Mouse (Mus musculus): ENCODE measurements around the gene 4930467E23Rik. TPM values are rescaled to one million over a fixed set of nuclear protein-coding genes. Genes with fewer than 3 reads are reported as not detected.
"Not testable (repeated sequence)": the region's sequence is repeated elsewhere in the genome, so short reads cannot be mapped to it uniquely, and the experiment has no call there.

4930467E23Rik gene
- total RNA-seq (2021), result not detected

DNA sequence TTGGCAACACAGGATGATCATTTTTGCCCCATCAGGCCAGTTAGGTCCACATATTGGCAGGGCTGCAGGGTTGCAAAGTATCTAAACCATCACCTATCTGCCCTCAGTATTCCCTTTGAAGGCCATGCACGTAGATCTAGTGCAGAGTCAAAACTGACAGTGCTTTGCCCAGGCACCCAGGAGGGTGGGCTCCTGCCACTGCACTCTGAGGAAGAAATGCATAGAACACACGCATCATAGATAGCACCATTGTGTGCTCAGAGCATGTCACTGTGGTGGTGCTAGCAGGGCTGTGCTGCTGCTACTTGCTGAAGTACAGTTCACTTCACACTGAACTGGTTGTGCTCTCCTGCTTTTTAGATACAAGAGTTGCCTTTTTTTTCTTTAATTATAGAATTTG, at the start of gene 4930467E23Rik:
Gene 4930467E23Rik (plus strand): TSS at position 301 of the 400 bp plus-strand sequence.
- intact Hi-C loops (cut with DNase I); DNase-seq: not testable (repeated sequence)

DNA sequence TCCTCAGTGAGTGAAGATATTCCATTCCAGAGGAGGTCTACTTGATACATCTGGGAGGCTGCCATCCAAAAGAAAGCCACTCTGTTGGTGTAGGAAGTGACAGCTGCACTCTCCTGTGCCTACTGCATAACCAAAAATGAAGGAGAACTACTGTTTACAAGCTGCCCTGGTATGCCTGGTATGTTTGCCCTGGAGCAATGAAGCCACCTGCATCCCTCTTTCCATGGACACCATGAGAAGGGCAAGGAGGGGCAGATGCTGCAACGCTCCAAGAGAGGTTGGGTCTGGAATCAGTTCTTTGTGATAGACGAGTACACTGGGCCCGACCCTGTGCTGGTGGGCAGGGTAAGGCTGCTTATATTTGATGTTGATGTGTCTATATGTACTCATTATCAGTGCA, 47.1 kb upstream of the 4930467E23Rik start:
- DNase-seq; intact Hi-C loops (cut with DNase I): not testable (repeated sequence)

DNA sequence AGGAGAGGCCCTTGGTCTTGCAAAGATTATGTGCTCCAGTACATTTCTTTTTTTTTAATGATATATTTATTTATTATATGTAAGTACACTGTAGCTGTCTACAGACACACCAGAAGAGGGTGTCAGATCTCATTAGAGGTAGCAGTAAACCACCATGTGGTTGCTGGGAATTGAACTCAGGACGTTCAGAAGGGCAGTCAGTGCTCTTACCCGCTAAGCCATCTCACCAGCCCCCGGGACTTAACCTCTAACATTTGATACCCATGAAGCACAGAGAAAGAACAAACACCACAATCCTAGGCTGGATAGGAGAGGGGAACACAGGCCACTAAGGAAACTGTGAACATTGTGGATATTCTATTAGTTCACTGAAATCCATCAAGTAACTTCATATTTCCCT, 43.9 kb upstream of the 4930467E23Rik start:
- intact Hi-C loops (cut with DNase I); DNase-seq: not testable (repeated sequence)

- DNase-seq; intact Hi-C loops (cut with DNase I): not testable (repeated sequence)
Observed at GRCm38 (mm10) chr8:19688802-19689525, 40.4 kb upstream of the 4930467E23Rik start.

DNA sequence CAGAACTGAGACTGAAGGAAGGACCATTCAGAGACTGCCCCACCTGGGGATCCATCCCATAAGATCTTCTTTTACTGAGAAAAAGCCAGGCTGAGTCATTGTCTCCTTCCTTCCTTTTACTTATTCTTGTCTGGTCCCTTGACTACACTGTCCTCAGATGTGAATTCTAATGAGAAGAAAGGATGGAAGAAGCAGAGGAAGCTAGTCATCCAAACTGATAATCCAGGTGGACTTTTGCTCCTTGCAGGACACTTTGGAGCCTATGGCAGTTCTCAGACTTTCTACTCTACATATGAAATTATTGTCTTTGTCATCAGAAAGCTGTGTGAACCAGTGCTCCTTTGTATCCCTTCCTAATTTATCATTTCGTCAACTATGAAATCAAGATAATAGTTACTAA, 39.6 kb upstream of the 4930467E23Rik start:
- intact Hi-C loops (cut with DNase I); DNase-seq: not testable (repeated sequence)

DNA sequence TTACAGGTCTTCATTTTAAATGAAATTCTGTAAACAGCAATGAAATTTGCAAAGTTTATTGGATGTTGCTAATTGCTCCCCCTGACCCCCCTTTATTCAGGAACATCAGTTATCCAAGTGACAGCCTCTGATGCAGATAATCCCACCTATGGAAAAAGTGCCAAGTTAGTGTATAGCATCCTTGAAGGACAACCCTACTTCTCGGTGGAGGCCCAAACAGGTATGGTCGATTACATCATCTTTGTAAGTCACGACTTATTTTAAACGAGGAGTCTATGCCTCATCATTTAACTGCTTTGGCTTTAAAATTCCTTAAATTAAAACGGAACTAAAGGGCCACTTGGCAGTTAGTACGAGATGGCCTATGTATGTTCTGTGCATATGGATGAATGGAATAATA, 38.0 kb upstream of the 4930467E23Rik start:
- intact Hi-C loops (cut with DNase I), result not testable (repeated sequence)

GRCm38 (mm10) chr8:19697497-19698077, 31.8 kb upstream of the 4930467E23Rik start:
- DNase-seq, result not testable (repeated sequence)

More for the DNA sequence above, 38.0 kb upstream of the 4930467E23Rik start:
- DNase-seq, result not testable (repeated sequence)

DNA sequence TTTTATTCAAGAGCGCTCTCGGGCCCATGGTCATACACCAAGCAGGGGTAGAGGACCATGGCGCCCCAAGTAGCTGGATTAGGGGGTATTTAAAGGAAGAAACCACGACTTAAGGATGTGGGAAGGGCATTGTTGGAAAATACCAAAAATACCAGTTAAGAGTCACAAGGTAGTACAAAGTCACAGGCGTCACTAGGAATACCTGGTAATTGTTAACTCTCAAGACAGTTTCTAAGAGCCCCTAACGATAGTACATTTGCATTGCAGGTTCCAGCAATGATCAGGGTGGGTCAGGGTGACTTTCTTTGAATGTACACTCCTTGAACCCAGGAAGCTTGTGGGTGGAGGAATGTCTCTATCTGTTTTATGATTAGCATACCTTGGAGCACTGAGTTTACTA, 31.3 kb upstream of the 4930467E23Rik start:
- DNase-seq, result not testable (repeated sequence)

More at GRCm38 (mm10) chr8:19697497-19698077, 31.8 kb upstream of the 4930467E23Rik start:
- intact Hi-C loops (cut with DNase I), result not testable (repeated sequence)

GRCm38 (mm10) chr8:19698722-19699121, 30.7 kb upstream of the 4930467E23Rik start:
- intact Hi-C loops (cut with DNase I), result not testable (repeated sequence)
- DNase-seq, result peak; percentile 56

More for the DNA sequence above, 31.3 kb upstream of the 4930467E23Rik start:
- intact Hi-C loops (cut with DNase I), result not testable (repeated sequence)

GRCm38 (mm10) chr8:19701326-19701725, 28.1 kb upstream of the 4930467E23Rik start:
- intact Hi-C loops (cut with DNase I); DNase-seq: not testable (repeated sequence)

- intact Hi-C loops (cut with DNase I); DNase-seq: not testable (repeated sequence)
Observed at GRCm38 (mm10) chr8:19702276-19702675, 27.1 kb upstream of the 4930467E23Rik start.

- peak; percentile 78 for DNase-seq
- intact Hi-C loops (cut with DNase I), result not testable (repeated sequence)
Observed at GRCm38 (mm10) chr8:19702972-19703709, 26.2 kb upstream of the 4930467E23Rik start.

- intact Hi-C loops (cut with DNase I); DNase-seq: not testable (repeated sequence)
Observed at GRCm38 (mm10) chr8:19703906-19704305, 25.5 kb upstream of the 4930467E23Rik start.

- DNase-seq; intact Hi-C loops (cut with DNase I): not testable (repeated sequence)
Observed at GRCm38 (mm10) chr8:19704441-19705215, 24.7 kb upstream of the 4930467E23Rik start.

DNA sequence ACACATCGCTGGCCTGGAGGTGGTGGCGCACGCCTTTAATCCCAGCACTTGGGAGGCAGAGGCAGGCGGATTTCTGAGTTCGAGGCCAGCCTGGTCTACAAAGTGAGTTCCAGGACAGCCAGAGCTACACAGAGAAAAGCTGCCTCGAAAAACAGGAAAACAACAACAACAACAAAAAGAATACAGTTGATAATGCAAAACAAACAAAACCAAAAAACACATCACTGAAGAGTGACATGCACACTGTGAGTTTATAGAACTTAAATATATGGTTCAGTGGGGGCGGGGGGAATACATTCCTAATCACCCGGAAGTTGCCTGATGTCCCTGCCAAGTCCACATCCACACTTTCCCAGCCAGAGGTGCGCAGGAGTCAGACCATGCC, 24.2 kb upstream of the 4930467E23Rik start:
- DNase-seq; intact Hi-C loops (cut with DNase I): not testable (repeated sequence)

GRCm38 (mm10) chr8:19706101-19706725, 23.2 kb upstream of the 4930467E23Rik start:
- intact Hi-C loops (cut with DNase I); DNase-seq: not testable (repeated sequence)

DNA sequence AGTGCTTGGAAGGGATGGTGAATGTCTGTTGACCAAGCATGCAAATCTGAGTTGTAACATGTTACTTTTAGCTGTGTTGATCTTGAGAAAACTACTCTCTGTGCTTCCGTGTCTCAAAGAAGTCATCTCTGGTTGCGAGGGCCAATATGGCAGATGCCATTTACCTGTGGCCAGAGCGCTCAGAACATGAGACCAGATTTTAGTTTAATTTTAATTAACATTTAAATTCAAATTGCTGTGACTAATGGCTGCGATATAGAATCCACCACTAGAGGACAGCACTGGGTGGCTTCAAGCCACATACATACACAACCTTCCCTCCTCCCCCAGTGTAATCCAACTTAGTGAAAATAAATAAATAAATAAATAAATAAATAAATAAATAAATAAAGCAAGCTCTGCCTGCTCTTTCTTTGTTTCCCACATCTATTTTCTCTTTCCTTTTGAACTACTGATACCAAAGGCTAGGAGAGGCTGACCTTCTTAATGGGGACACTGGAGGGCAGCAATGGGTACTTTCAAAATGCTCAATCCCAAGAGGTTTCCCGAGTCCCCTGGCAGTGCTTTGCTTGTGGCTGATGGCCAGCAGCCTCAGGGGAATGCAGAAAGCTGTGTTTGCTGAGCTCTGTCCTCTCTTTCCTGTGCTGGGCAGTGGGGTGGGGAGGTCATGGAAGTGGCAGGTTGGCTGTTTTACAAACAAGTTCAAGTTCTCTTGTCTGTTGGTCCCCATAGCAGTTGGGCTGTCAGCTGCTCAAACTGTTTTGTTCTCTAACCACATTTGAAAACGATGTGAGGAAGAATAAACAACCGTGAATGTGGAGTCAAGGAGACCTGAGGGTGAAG, 22.2 kb upstream of the 4930467E23Rik start:
- intact Hi-C loops (cut with DNase I), result not testable (repeated sequence)
- DNase-seq, result peak; percentile 84

DNA sequence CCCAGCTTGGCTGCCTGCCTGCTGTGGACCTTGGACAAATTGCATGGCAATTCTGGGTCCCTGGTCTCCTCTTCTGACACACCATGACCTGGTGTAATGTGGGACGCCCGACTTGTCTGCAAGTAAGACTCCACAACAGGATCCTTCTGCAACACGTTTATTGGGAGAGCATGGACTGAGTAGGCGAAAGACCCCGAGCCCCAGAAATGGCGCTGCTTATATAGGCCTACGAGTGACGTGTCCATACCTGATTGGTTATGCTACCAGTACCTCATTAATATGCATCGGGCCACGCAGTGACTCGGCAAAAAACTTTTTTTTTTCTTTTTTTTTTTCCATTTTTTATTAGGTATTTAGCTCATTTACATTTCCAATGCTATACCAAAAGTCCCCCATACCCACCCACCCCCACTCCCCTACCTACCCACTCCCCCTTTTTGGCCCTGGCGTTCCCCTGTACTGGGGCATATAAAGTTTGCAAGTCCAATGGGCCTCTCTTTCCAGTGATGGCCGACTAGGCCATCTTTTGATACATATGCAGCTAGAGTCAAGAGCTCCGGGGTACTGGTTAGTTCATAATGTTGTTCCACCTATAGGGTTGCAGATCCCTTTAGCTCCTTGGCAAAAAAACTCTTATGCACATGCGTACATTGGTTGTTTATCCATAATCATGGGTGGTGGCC, 21.5 kb upstream of the 4930467E23Rik start:
- intact Hi-C loops (cut with DNase I); DNase-seq: not testable (repeated sequence)
